Mouse (Mus musculus) common myeloid progenitor, adult 5-6 weeks (primary cell): ENCODE measurements around the gene Gm10800. TPM values are rescaled to one million over a fixed set of nuclear protein-coding genes. Genes with fewer than 3 reads are reported as not detected.
"Not testable (repeated sequence)": the region's sequence is repeated elsewhere in the genome, so short reads cannot be mapped to it uniquely, and the experiment has no call there.

Experiments
- ATAC-seq: replicated peaks from 2 replicates; pipeline ENCODE4 v1.8.0; 2016; ENCODE audit warnings: low read depth, mild to moderate bottlenecking, moderate TSS enrichment, inconsistent platforms; ENCODE audit not compliant: poor library complexity, severe bottlenecking
- total RNA-seq: library from RNA; stranded (forward); fragments of 200-1000, 187-1606 nt; gene quantifications from 2 replicates; pipeline ENCODE4 v1.2.3, GENCODE M21; 2017

The Gm10800 gene
- 40.8 and 90.8 TPM in 2 replicates for total RNA-seq

GRCm38 (mm10) chr2:98667201-98667600 lies at the start of gene Gm10800:
TSS of gene Gm10800 (minus strand) at chr2:98667301.
- ATAC-seq: not testable (repeated sequence)

- ATAC-seq: no peak
Measured at GRCm38 (mm10) chr2:98697533-98697932, 30.4 kb upstream of the Gm10800 start.

- not testable (repeated sequence) for ATAC-seq
Measured at GRCm38 (mm10) chr2:98661937-98662336, 5.2 kb downstream of the Gm10800 start, which contains the start of gene Gm10801. TSS of gene Gm10801 (plus strand) at chr2:98662237.

Other genes starting within 250 kb of the Gm10800 start
- 1.9 TPM in 1 of 2 replicates, not detected in the other for gene Gm10801, start 5.1 kb downstream of the Gm10800 start, total RNA-seq